Mouse (Mus musculus): ENCODE results near the gene Tubal3. TPM values are rescaled to one million over a fixed set of nuclear protein-coding genes. Genes with fewer than 3 reads are reported as not detected.
A peak's percentile ranks its signal among the peaks of the same experiment; 100 is the strongest.

Gene Tubal3
- polyA plus RNA-seq, 1 experiment from 2014 or later = 31.1 TPM

DNA sequence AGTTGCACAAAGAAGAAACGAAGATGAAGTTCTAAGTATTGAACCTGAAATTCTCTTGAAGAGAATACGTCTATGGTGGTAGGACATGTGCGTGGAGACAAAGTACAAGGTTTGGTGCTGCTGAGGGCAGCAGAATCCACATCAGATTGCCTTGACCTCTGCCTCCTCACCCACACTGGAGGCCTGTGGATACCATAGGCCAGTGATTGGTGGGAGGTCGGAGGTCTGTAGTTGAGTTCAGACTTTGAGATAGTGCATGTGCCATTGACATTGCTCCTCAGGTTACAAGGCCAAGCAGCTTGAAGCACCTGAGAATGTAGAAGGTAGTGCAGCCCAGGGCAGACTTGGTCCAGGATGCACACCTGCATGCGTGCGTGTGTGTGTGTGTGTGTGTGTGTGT, 8.0 kb downstream of the Tubal3 start:
- 73% methylated on average over 6 of the region's 6 CpGs for WGBS
- Histone ChIP-seq H3K36me3 (no peaks in the 10 kb centered on the region), H3K4me2 (replicated peaks) (0 out of 2 replicates have a peak overlapping the region, but pooled peaks have one; percentile 26), H3K27me3 (replicated peaks) (no peaks in the 10 kb centered on the region), H3K4me3 (replicated peaks) (no peak overlapping the region), H3K4me1 (replicated peaks) (no peaks in the 10 kb centered on the region), H3K27ac (peak overlapping the region; percentile 44; the same call in 1 of the 2 replicates), H3K9ac (no peak overlapping the region), H3K9me3 (no peaks in the 10 kb centered on the region)
- ATAC-seq = peak; percentile 90

GRCm38 (mm10) chr13:3944699-3945098, 26.6 kb downstream of the Tubal3 start:
- Histone ChIP-seq H3K4me1 (replicated peaks) (no peaks in the 10 kb centered on the region), H3K9me3 (no peaks in the 10 kb centered on the region), H3K27ac (no peak overlapping the region), H3K9ac (no peak overlapping the region), H3K36me3 (no peaks in the 10 kb centered on the region), H3K27me3 (replicated peaks) (no peaks in the 10 kb centered on the region), H3K4me3 (replicated peaks) (no peak overlapping the region), H3K4me2 (replicated peaks) (no peak overlapping the region)
- 52% methylated on average over 7 of the region's 7 CpGs for WGBS
- peak; percentile 88 for ATAC-seq

- H3K4me1 ChIP-seq (replicated peaks) = no peaks in the 10 kb centered on the region
- H3K36me3 ChIP-seq = no peaks in the 10 kb centered on the region
- no peak within 1 kb of the TSS for H3K4me3 ChIP-seq (replicated peaks)
- no peak within 1 kb of the TSS for H3K27ac ChIP-seq
- no peak within 1 kb of the TSS for H3K4me2 ChIP-seq (replicated peaks)
- no peak for ATAC-seq
- H3K9ac ChIP-seq = no peak within 1 kb of the TSS
- 79% methylated on average over 2 of the region's 2 CpGs for WGBS
- H3K9me3 ChIP-seq = no peaks in the 10 kb centered on the region
- no peaks in the 10 kb centered on the region for H3K27me3 ChIP-seq (replicated peaks)
Measured at GRCm38 (mm10) chr13:3945249-3945648, 27.2 kb downstream of the Tubal3 start, which contains the start of gene Ucn3. Ucn3 (minus strand) TSS chr13:3945349.

DNA sequence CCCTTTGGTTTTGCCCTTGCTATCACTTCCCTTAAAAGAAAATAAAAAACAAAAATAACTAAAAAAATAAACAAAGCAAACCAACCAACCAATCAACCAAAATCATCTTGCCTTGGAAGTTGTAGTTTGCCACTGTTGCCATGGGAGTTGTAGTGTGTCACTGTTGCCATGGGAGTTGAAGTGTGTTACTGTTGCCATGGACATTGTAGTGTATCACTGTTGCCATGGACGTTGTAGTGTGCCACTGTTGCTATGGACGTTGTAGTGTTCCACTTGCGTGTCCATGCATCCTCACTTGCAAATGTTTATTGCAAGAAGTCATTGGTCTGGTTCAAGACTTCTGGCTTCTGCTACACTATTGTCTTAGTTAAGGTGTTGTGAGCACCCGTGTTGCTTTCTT, 29.2 kb downstream of the Tubal3 start:
- WGBS = 87% methylated on average over 4 of the region's 4 CpGs

DNA sequence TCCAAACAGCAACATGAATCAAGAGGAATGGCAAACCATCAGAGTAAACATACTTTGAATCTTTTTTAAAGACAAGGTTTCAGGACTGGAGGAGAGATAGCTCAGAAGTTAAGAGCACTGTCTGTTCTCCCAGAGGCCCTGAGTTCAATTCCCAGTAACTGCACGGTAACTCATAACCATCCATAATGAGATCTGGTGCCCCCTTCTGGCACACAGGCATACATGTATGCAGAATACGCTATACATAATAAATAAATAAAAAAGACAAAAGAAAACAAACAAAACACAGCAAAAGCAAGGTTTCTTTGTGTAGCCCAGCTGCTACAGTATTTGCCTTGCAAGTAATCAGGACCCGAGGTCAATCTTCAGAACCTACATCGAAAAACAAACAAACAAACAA, 31.4 kb downstream of the Tubal3 start:
- no peak overlapping the region for H3K4me3 ChIP-seq (replicated peaks)
- WGBS = 89% methylated on average over 4 of the region's 4 CpGs
- no peaks in the 10 kb centered on the region for H3K36me3 ChIP-seq
- H3K9ac ChIP-seq = no peak overlapping the region
- no peaks in the 10 kb centered on the region for H3K27me3 ChIP-seq (replicated peaks)
- no peak for ATAC-seq
- no peaks in the 10 kb centered on the region for H3K4me1 ChIP-seq (replicated peaks)
- H3K4me2 ChIP-seq (replicated peaks) = no peak overlapping the region
- no peaks in the 10 kb centered on the region for H3K9me3 ChIP-seq
- H3K27ac ChIP-seq = no peak overlapping the region

More for the DNA sequence above, 29.2 kb downstream of the Tubal3 start:
- ATAC-seq = no peak
- H3K4me1 ChIP-seq (replicated peaks) = no peaks in the 10 kb centered on the region
- H3K27me3 ChIP-seq (replicated peaks) = no peaks in the 10 kb centered on the region
- no peaks in the 10 kb centered on the region for H3K36me3 ChIP-seq
- no peaks in the 10 kb centered on the region for H3K9me3 ChIP-seq
- no peak overlapping the region for H3K27ac ChIP-seq
- no peak overlapping the region for H3K4me2 ChIP-seq (replicated peaks)
- no peak overlapping the region for H3K9ac ChIP-seq
- no peak overlapping the region for H3K4me3 ChIP-seq (replicated peaks)

- no peak for ATAC-seq
- 72% methylated on average over 6 of the region's 6 CpGs for WGBS
Measured at GRCm38 (mm10) chr13:3951198-3951914, 33.3 kb downstream of the Tubal3 start.

GRCm38 (mm10) chr13:3968849-3969248, 50.8 kb downstream of the Tubal3 start:
- 89% methylated on average over 4 of the region's 4 CpGs for WGBS
- Histone ChIP-seq H3K4me3 (replicated peaks) (no peak overlapping the region), H3K9me3 (no peaks in the 10 kb centered on the region)

More at GRCm38 (mm10) chr13:3951198-3951914, 33.3 kb downstream of the Tubal3 start:
- no peak overlapping the region for H3K9ac ChIP-seq
- H3K27me3 ChIP-seq (replicated peaks) = no peaks in the 10 kb centered on the region
- no peaks in the 10 kb centered on the region for H3K4me1 ChIP-seq (replicated peaks)
- no peaks in the 10 kb centered on the region for H3K36me3 ChIP-seq
- no peak overlapping the region for H3K27ac ChIP-seq
- no peak overlapping the region for H3K4me2 ChIP-seq (replicated peaks)
- H3K9me3 ChIP-seq = no peaks in the 10 kb centered on the region
- H3K4me3 ChIP-seq (replicated peaks) = no peak overlapping the region

More at GRCm38 (mm10) chr13:3968849-3969248, 50.8 kb downstream of the Tubal3 start:
- H3K27ac ChIP-seq = no peak overlapping the region
- no peak overlapping the region for H3K4me2 ChIP-seq (replicated peaks)
- ATAC-seq = no peak
- no peaks in the 10 kb centered on the region for H3K4me1 ChIP-seq (replicated peaks)
- H3K27me3 ChIP-seq (replicated peaks) = no peaks in the 10 kb centered on the region
- no peak overlapping the region for H3K9ac ChIP-seq
- no peaks in the 10 kb centered on the region for H3K36me3 ChIP-seq

Other genes with a start within 250 kb of the Tubal3 start
- not detected in 2 replicates for gene Calml3, start 114.0 kb upstream of the Tubal3 start, polyA plus RNA-seq (2015; fragmentation: Nextera tagmentation; extraction: Ambion mirVana)
- gene Calm4, start 80.5 kb upstream of the Tubal3 start, polyA plus RNA-seq (2015; fragmentation: Nextera tagmentation; extraction: Ambion mirVana) = not detected in 2 replicates
- gene Calm5, start 64.1 kb upstream of the Tubal3 start, polyA plus RNA-seq (2015; fragmentation: Nextera tagmentation; extraction: Ambion mirVana) = not detected in 2 replicates
- gene Net1, start 54 bp upstream of the Tubal3 start, polyA plus RNA-seq (2015; fragmentation: Nextera tagmentation; extraction: Ambion mirVana) = 124 and 131 TPM in 2 replicates
- 0.25 and 0.44 TPM in 2 replicates for gene Ucn3, start 27.1 kb downstream of the Tubal3 start, polyA plus RNA-seq (2015; fragmentation: Nextera tagmentation; extraction: Ambion mirVana)
- 3.9 and 4.3 TPM in 2 replicates for gene Akr1c14, start 130.7 kb downstream of the Tubal3 start, polyA plus RNA-seq (2015; fragmentation: Nextera tagmentation; extraction: Ambion mirVana)
- gene Akr1c18, start 232.4 kb downstream of the Tubal3 start, polyA plus RNA-seq (2015; fragmentation: Nextera tagmentation; extraction: Ambion mirVana) = 0.28 and 0.46 TPM in 2 replicates

All from intestine, embryonic 15.5 days (tissue).